Mouse (Mus musculus) urinary bladder, postnatal 10 days (tissue): ENCODE results near the gene Cyld.
"Not testable (repeated sequence)": the region's sequence is repeated elsewhere in the genome, so short reads cannot be mapped to it uniquely, and the experiment has no call there.

ENCODE experiments used
- DNase-seq: peaks from one replicate; pipeline ENCODE4 v3.0.0; 2022; ENCODE audit warnings: low spot score

Gene Cyld

DNA sequence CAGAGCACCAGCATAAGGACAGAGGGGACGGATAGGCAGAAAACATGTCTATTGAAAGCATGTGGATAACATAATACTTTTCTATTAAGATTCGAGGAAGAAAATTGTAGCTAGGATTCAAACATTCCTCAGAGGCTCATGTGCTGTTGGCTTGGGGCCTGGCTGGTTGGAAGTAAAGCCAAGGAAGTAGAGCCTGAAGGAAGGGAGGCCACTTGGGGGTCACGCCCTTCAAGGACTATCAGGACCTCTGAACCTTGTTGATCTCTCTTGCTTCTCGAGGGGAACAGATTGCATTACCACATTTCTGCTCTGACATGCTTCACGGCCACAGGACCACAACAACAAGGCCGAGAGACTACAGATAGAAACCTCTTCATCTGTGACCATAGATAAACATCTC lies 7.7 kb upstream of the Cyld start:
- no peak for DNase-seq

DNA sequence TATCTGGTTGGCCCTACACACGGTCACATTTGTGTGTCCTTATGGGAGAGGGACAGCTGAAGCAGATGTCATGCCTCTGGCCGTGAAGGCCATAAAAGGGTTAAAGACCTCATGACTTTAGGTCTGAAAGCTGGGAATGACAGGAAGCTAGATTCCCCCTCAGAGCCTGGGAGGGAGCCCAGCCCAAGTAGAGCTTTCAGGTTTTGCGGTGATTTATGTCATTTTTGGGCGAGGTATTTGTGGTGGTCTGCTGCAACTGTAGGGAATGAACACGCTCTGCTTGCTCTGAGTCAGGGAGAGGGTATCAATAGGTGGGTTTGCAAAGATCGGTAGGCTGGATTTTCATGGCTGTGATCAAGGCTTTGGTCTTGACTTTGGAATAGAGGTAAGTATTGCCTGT lies 6.9 kb upstream of the Cyld start:
- no peak for DNase-seq

DNA sequence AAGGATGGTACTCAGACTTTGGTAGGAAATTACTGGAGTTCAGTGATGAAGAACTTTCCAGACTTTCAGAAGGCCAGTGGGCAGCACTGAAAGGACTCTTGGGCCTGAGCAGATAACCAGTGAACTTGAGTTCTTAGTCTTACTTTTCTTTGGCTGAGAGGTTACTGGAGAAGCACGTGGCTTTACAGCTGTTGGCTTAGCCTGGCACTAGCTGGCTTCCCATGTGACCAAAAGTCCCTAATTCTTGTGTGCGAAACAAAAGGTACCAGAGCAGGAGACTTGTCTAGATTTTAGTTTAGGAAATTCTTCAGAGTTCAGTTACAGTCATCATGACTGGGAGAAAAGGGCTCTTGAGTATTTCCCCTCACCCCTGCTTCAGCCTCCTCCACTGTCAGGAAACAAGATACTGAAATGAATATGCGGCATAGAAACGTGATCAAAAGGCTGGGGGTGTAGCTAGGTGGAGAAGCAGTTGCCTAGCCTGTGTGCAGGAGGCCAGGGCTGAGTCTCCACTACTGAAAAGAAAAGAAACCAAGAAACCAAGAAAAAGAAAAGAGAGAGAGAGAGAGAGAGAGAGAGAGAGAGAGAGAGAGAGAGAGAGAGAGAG lies 5.4 kb upstream of the Cyld start:
- no peak for DNase-seq

DNA sequence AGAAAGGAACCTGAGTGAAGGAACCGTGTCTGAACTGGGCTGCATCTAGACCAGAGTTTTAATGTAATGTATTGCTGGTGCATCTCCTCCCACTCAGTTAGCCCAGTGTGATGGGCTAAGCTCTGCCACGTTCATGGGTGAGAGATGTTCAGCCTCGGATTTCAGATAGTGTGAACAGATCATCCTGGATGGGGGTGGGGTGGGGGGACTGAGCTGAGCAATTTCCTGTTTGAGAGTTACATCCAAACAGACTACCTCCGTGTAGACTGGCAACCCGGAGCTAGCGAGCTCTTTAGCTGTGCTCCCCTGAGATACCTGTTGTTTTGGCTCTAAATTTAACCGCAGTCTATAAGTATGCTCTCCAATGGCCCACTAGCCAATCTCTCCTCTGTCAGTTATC lies 4.9 kb upstream of the Cyld start:
- DNase-seq, result no peak

DNA sequence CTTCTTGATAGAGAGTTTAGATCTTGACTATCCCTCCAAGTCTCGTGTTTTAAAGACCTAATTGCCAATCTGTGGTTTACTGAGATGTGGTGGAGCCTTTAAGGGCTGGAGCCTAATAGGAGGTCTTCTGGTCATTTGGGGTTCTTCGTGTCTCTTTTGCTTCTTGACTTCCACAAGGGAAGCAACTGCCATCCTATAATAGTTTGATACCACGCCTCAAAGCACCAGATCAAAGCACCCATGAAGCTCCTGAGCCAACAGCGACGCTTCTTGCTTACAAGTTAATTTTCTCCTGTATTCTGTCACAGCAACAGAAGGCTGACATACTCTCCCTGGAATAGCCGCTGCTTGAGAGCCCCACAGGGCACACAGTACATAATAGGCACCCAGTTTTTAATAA lies 4.0 kb upstream of the Cyld start:
- DNase-seq, result no peak

DNA sequence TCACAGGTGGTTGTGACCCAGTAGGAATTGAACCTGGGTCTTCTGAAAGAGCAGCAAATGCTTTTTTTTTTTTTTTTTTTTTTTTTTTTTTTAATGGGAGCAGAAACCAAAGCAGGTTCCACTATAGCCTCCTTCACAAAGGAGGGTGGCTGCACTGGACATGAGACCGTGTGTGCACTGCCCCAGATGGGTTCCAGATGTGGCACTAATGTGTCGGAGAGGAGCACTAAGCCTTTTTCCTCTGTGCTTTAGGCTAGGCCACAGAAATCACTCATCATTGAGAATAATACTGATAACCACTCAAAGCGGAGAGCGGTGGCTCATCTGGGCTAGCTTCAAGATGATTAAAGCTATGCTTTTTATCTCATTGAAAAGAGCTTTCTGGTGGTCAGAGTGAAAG lies 3.5 kb upstream of the Cyld start:
- no peak for DNase-seq

DNA sequence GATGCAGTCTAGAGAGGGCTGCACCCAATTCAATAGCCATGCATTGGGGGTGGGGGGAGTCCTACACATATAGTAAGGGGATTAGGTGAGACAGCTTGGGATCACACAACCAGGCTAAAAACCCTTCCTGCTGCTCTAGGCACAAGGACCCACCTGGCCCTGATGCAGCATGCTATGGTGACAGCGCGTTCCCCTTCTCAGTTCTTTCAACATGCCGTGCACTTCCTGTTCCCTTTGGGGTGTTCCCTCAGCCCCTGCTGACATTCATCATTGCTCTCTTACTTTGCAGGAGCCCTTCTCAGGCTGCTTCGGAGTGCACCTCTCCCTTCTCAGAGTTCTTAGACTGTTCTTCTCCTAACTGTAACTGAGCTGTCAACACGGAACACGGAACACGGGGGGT lies 2.5 kb upstream of the Cyld start:
- DNase-seq, result no peak

DNA sequence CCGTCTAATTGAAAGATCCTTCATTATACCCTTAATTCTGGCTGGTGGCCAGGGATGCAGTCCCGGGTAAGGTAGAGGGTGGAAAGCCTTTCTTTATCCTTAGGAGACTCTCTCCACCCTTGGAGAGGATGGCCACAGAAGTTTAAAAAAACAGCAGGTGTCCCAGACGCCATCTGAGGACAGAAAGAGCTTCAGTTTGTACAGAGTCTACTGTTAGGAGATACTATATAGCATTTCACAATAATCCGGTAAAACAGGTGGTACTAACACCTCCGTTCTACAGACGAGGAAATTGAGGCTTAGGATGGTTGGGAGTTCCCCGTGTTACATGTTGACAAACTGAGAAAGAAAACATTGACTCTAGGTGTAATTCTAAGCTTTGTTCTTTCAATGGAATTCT lies 600 bp upstream of the Cyld start:
- no peak for DNase-seq

DNA sequence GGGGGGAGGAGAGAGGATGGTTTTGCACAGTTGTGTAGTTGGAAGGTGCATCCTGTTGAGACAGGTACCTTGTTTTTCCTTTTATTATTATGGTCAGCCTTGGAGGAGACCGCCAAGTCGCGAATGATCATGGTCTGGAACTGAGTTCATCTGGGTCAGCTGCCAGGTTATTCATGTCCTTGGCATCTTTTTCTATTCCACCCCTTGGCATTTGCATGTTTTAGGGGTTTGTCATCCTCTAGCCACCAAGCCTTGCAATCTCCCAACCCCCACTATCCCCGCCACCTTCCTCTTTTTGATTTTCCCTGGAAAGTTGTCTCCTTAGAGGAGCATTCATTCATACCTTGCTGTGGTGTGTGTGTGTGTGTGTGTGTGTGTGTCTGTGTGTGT lies 809 bp downstream of the Cyld start:
- DNase-seq, result no peak

DNA sequence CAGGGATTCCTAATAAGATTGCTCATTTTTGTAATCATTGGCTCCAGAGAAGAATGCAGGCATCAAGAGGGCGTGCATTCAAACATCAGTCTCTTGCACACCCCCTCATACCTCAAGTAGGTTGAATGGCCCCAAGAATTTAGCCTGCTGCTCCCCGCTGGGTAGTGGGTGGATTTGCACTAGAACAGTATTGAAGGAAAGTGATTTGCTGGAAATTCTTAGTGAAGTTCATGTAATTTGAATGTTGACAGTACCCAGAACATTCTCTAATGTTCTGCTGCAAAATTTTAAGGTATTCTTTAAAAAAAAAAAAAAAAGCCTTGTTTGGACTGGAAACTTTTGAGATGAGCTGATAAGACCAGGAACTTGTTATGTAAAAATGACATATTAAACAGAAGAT lies 1.2 kb downstream of the Cyld start:
- no peak for DNase-seq

DNA sequence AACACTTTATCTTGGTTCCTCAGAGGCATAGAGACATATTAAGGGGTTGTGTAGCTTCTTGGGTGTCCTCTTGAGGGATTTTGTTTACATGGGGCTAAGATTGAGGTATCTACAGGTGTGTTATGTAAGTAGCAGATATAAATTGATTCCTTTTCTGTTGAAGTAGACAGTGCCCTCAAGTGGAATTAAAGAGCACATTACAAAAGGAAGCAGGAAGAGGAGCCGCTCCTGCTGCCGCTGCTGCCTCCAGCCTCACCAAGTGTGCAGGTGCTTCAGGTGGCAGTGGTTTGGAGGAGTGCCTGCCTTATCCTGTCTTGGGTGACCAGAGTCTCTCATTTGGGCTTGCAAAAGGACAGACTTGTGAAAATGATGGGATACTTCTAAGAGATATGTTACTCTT lies 4.8 kb downstream of the Cyld start:
- no peak for DNase-seq

DNA sequence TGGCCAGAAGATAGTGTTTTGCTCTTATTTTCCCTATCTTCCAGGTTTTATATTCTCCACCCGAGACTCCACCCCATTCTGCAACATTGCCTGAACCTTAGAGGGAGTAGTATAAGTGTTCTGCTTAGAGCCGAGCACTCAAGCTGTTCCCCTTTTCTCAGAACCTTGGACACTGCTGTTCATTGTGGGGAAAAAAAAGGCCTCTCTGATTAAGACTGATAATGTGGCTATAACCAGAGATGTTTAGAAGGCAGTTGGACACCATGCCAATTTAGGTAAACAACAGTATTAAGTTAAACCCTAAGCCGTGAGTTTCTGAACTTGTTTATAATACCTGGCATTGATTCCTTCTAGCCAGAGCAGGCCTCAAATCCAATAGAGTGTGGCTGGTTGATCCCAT lies 6.0 kb downstream of the Cyld start:
- no peak for DNase-seq

DNA sequence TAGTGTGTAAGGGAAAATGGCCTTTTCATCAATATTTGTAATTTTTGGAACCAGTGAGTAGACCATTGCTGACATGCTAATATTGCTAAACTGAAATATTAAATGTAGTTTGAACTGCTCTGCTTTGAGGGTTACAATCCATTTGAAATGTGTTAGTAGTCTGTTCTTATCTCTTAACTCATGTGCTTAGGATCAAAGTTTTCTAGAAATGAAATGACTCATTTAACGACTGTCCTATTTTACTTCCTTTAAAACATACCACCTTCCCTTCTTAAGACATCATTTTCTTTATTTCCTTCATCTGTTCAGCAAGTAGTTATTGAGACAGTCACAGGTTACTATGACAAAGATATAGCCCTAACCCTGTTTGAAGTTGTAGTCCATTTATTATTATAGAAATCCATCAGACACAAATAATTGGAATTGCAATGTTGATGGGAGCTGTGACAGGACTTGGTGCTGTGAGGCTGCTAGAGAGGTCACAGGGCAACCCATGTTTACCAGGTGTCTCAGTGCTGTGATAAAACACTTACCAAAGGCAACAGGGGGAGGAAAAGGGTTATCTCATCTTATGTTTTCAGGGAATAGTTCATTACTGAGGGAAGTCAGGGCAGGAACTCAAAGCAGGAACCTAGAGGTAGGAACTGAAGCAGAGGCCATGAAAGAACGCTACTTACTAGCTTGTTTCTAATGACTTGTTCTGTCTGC lies 26.6 kb downstream of the Cyld start:
- DNase-seq, result no peak

DNA sequence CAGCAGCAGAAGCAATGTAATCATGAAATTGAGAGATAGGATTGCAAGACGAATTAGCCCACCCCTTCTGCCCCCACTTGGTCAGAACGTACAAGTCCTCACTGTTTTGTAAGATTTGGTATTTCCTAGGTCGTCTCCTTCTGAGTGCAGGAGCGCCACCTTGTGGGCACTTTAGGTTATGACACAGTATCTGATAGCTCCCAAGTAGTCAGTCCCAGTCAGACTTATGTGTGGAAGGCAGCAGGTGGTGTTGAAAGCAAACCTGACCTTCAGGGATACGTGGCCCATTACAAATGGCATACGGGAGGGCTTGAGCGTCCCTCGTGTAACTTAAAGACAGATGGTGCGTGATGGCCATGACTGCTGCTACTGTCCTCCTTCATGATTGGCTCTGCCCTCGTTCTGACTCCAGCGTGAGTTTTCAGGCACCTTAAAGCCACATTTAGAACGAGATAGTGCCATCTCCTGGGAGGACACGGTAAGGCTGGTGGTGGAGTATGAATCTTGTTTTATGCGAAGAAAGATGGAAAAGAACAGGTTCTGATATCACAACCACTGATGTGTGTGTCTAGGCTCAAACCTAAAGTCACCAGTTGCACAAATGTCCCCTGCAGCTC lies 58.5 kb downstream of the Cyld start:
- DNase-seq, result peak; percentile 63

DNA sequence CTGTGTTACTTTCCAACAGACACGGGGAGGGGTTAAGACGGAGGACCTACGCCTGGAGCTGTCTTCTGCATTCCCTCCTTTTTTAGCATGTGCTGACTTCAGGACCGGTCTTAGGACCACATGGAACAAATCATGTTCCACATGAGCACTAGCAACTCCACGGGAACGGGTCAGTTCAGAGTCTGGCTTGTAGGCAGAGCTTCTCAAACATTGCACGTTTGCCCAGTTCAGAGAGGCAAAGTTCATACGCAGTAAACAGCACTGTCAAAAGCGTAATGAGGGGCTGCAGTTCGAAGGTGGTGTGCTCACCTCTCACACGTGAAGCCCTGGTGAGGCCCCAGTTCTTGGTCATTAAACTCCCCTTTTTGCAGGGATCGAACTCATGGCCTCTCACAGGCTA lies 65.2 kb downstream of the Cyld start:
- no peak for DNase-seq

DNA sequence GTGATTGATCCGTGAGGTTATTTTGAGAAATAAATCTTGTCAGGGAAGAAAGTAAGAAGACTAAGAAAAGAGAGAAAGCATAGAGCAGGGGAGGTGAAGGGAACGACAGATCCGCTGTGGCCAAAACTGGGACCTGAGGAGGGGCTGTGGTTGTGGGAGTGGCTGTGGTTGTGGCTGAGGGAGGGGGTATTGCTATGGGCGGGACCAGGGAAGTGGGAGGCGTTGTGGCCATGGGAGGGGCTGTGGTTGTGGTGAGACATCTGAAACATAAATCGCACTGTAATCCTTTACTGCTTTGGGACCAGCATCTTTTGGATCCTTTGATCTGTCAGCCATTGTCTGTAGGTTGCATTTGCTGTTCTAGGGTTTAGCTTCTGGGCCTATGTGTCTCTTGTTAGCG lies 74.4 kb downstream of the Cyld start:
- DNase-seq, result no peak

DNA sequence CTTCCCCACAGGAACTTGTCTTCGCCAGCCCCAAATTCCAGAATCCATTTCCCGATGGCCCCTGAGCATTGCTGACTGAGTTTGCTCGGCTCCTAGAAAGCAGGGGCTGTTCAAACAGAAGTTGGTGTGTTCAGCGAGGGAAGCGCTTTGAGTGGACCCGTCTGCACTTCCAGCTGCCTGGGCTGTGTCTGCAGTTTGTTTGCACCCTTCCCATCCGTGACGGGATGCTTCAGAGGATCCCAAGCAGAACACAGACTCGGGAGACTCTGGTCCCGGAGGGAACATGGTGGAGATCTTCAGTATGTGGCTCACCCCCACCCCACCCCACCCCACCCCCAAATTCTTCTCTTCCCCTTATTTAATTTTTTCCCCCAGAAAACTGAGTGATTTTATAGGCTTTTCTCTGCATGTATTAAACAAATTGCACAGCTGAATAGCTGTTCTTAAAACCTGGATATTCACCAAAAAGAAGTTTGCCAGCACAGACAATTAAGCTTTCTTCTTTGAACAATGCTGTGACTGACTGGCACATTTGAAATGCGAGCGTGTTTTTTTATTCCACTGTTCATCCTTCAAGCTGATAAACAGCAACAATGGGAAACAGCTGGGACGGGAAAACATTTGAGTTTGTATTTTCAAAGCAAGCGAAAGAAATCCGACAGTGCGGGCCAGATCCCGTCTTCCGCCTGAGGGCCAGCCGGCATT lies 77.9 kb downstream of the Cyld start:
- no peak for DNase-seq

DNA sequence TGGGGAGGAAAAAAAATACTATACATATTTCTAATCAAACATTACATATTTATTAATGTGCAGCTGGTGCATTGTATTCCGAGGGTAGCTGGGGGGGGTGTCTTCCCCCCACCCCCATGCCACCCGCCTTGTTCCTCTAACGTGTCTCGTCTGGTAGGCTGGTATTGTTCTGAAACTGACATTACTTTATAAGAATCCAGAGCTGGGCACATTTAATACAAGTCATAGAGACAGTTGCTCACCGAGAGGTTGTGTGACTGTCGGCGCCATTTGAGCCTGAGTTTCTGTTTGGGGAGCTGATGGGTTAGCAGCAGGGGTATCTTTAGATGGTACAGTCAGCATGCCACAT lies 78.4 kb downstream of the Cyld start:
- DNase-seq, result no peak

DNA sequence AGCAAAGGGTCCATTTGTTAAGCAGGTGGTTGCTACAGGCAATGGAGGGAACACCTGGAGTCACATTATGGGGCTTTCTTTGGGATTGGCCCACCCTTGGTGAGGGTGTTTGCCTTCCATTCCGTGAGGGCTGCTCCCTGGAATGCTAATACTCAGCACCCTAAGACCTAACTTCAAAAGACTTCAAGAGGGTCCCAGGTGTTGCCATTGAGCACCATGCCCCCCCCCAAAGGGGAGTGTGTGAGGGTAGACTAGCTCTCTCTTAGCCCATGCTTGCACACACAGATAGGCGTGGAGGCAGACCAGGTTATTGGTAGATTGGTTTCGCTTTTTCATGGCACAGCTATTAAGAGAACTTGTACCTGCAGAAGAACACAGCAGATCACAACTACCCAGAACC lies 83.3 kb downstream of the Cyld start:
- no peak for DNase-seq

DNA sequence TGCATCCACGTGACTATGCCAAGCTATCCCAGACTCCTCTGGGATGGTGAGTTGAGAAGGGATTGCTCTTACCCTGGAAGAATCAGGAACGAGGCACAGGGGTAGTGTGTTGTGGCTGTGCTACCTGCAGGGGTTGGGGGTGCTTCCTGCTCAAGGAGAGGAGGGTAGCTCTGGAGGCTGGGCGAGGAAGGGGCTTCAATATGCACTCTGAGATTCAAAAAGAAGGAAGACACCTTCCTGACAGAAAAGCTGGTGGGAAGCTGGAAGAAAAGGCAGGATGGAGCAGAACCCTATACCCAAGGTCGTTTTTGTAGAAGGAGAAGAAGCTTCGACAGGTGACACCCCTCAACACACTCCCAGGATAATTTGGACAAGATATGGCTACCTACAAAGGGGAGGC lies 84.5 kb downstream of the Cyld start:
- DNase-seq, result no peak

DNA sequence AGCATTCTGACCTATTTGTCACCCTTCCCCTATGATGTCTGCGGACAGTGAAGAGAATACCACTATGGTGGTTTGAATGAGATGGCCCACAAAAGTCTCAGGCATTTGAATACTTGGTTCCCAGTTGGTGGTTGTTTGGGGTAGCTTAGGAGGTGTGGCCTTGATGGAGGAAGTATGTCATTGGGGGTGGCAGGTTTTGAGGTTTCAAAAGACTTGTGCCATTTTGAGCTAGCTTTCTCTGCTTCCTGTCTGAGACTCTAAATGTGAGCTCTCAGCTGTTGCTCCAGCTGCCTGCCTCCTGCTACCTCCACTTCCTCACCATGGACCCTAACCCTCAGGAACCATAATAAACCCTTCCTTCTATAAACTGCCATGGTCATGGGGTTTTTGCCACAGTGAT lies 86.9 kb downstream of the Cyld start:
- DNase-seq, result no peak

DNA sequence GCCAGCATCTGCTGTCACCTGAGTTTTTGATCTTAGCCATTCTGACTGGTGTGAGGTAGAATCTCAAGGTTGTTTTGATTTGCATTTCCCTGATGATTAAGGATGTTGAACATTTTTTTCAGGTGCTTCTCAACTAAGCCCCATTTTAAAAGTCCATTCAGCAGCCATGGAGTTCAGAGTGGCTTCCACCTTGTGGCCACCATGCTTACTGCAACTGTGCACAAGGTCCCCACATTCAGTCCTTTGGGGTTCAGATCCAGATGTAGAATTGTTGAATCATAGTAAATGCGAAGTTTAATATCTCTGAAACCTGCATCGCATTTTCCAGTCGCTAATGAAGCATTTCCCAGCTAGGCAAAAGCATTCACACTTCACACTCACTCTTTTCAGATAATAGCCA lies 91.5 kb downstream of the Cyld start:
- not testable (repeated sequence) for DNase-seq

DNA sequence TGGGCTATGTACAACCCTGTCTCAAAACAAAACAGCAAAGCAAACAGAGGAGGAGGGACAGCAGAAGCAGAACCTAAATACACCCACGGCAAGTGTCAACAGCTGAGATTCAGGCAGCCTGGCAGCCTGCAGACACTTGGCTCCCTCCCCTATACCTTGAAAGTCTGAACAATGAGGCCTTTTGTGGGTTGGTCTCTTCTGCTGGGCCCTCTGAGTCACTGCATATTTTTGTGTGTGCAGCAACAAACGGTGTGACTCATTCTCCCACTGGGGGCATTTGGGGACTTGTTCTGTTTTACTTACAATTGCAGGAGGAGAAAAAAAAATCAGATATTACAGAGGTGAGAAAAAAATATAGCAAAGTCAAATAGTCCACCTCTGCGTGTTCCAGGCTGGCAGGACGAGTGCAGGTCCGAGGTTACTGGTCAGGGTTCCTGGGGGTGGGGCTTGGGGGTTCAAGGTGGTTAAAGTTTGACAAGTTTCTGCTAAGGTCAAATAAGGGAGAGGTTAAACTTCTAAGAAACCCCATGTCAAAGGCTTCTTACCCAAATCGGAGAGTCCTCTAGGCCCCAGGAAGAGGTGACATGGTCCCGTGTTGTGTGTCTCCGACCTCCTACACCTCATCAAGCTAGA lies 96.0 kb downstream of the Cyld start:
- DNase-seq, result no peak
